Mouse (Mus musculus) cortical plate, adult 2 months (tissue): Measurements from ENCODE around the gene Atp5l.

Experiments
- CTCF ChIP-seq: fragments of 200-500 bp; IDR thresholded peaks from 2 replicates; pipeline ENCODE4 v1.5.1; 2011; ENCODE audit warnings: mild to moderate bottlenecking, control low read depth, low read length; ENCODE audit not compliant: insufficient read depth; ENCODE audit errors: extremely low read depth
- POLR2A ChIP-seq: fragments of 200-500 bp; IDR thresholded peaks from 2 replicates; pipeline ENCODE4 v1.6.1; 2011; ENCODE audit warnings: mild to moderate bottlenecking, low read length, control low read depth; ENCODE audit not compliant: insufficient read depth; ENCODE audit errors: extremely low read depth

GRCm38 (mm10) chr9:44892664-44893063, 27.9 kb downstream of the Atp5l start:
- no peak for TF ChIP-seq CTCF
- no peak for TF ChIP-seq POLR2A
